Mouse (Mus musculus) spleen, adult 2 months (tissue): ENCODE measurements around the gene Top2a.

Source experiments
- CTCF ChIP-seq: fragments of 200-500 bp; IDR thresholded peaks from 2 replicates; pipeline ENCODE4 v1.5.1; 2011; ENCODE audit warnings: mild to moderate bottlenecking, inconsistent platforms; ENCODE audit not compliant: insufficient read depth, insufficient read length, insufficient replicate concordance; ENCODE audit errors: extremely low read depth
- POLR2A ChIP-seq: fragments of 200-500 bp; IDR thresholded peaks from 2 replicates; pipeline ENCODE4 v1.6.1; 2011; ENCODE audit warnings: low read depth, low read length, inconsistent platforms

DNA sequence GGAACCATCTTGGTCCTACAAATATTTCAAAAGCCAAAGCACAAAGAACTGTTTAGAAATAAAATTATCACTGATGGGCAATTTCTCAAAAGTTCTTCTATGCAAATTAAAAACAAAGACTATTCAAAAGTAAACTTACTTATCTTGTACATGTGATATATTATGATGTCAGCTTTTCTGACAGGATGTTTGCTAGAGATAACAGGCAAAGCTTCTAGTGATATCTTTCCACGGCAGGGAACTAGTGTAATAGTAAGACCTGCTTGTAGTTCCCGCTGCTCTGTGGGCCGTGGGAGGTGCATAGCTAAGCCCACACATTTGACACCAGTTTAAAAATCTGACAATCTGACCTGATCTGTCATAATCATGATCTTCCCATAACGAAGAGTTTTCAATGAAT lies 13.9 kb downstream of the Top2a start:
- TF ChIP-seq CTCF = no peak
- TF ChIP-seq POLR2A = no peak
